Mouse (Mus musculus) small intestine, adult 2 months (tissue): ENCODE measurements around the gene Bmp4.

Experiments
- CTCF ChIP-seq: fragments of 200-500 bp; IDR thresholded peaks from 2 replicates; pipeline ENCODE4 v1.5.1; 2012; ENCODE audit warnings: low read depth, mild to moderate bottlenecking, control low read depth, inconsistent platforms, low read length, moderate library complexity, mixed read lengths; ENCODE audit not compliant: insufficient replicate concordance, insufficient read length; ENCODE audit errors: extremely low read depth
- POLR2A ChIP-seq: fragments of 200-500 bp; IDR thresholded peaks from 2 replicates; pipeline ENCODE4 v1.6.1; 2012; ENCODE audit warnings: low read depth, mild to moderate bottlenecking, control low read depth, inconsistent platforms, low read length, moderate library complexity

DNA sequence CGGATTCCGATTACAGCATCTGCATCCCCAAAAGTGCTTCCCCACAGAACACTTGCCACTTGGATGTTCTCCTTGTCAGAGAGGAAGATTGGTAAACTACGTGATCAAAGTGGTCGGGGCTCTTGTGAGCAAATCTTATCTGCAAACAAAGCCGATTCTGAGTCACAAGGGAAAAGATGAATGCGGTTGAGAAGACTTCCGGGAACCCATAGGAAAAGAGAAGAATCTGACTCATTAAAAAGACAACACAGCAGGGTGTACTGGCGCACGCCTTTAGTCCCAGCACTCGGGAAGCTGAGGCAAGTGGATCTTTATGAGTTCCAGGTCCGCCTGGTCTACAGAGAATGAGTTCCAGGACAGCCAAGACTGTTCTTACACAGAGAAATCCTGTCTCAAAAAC, 51.7 kb downstream of the Bmp4 start:
- TF ChIP-seq CTCF (no peak), POLR2A (no peak)
